Mouse (Mus musculus) erythroblast, adult 5-6 weeks (primary cell): ENCODE measurements around the gene Ubald2. TPM values are rescaled to one million over a fixed set of nuclear protein-coding genes. Genes with fewer than 3 reads are reported as not detected.

ENCODE experiments used
- total RNA-seq, 2 experiments: library from RNA; stranded (forward) in 1 of 2; stranded (reverse) in 1 of 2; fragments of 150-400 nt in 1 of 2; fragments of 200-764, 138-1000 nt in 1 of 2; gene quantifications; 2 replicates each; pipeline versions ENCODE4 v1.2.3 to v1.2.4; 2015 to 2017; ENCODE audit warnings: low replicate concordance in 2 of 2

The Ubald2 gene
- total RNA-seq, 2 experiments from 2014 or later = 41.7 to 59.0 TPM

Other genes with a start within 250 kb of the Ubald2 start
- 10.4 and 14.4 TPM in 2 replicates for gene Ten1, start 235.2 kb upstream of the Ubald2 start, total RNA-seq (2015; ENCODE audit: low replicate concordance)
- gene Ten1, start 235.2 kb upstream of the Ubald2 start, total RNA-seq (2017; ENCODE audit: low replicate concordance) = 2.7 and 6.4 TPM in 2 replicates
- gene Acox1, start 235.0 kb upstream of the Ubald2 start, total RNA-seq (2015; ENCODE audit: low replicate concordance) = 8.3 and 8.6 TPM in 2 replicates
- gene Acox1, start 235.0 kb upstream of the Ubald2 start, total RNA-seq (2017; ENCODE audit: low replicate concordance) = 11.3 and 12.7 TPM in 2 replicates
- gene Evpl, start 196.0 kb upstream of the Ubald2 start, total RNA-seq (2015; ENCODE audit: low replicate concordance) = not detected in 2 replicates
- 0.09 and 0.56 TPM in 2 replicates for gene Evpl, start 196.0 kb upstream of the Ubald2 start, total RNA-seq (2017; ENCODE audit: low replicate concordance)
- 7.5 and 11.7 TPM in 2 replicates for gene Srp68, start 159.9 kb upstream of the Ubald2 start, total RNA-seq (2015; ENCODE audit: low replicate concordance)
- 8.5 and 15.1 TPM in 2 replicates for gene Srp68, start 159.9 kb upstream of the Ubald2 start, total RNA-seq (2017; ENCODE audit: low replicate concordance)
- not detected in 2 replicates for gene Galr2, start 153.2 kb upstream of the Ubald2 start, total RNA-seq (2015; ENCODE audit: low replicate concordance)
- gene Galr2, start 153.2 kb upstream of the Ubald2 start, total RNA-seq (2017; ENCODE audit: low replicate concordance) = not detected in 2 replicates
- gene Exoc7, start 126.9 kb upstream of the Ubald2 start, total RNA-seq (2015; ENCODE audit: low replicate concordance) = 12.1 and 34.6 TPM in 2 replicates
- 7.8 and 14.1 TPM in 2 replicates for gene Exoc7, start 126.9 kb upstream of the Ubald2 start, total RNA-seq (2017; ENCODE audit: low replicate concordance)
- not detected in 2 replicates for gene Foxj1, start 98.7 kb upstream of the Ubald2 start, total RNA-seq (2015; ENCODE audit: low replicate concordance)
- not detected in 2 replicates for gene Foxj1, start 98.7 kb upstream of the Ubald2 start, total RNA-seq (2017; ENCODE audit: low replicate concordance)
- 0.63 and 1.7 TPM in 2 replicates for gene Rnf157, start 21.1 kb upstream of the Ubald2 start, total RNA-seq (2015; ENCODE audit: low replicate concordance)
- gene Rnf157, start 21.1 kb upstream of the Ubald2 start, total RNA-seq (2017; ENCODE audit: low replicate concordance) = 2.0 and 2.1 TPM in 2 replicates
- not detected in 2 replicates for gene Qrich2, start 32.1 kb downstream of the Ubald2 start, total RNA-seq (2015; ENCODE audit: low replicate concordance)
- 0.17 TPM in 1 of 2 replicates, not detected in the other for gene Qrich2, start 32.1 kb downstream of the Ubald2 start, total RNA-seq (2017; ENCODE audit: low replicate concordance)
- 9.8 and 11.1 TPM in 2 replicates for gene Prpsap1, start 60.1 kb downstream of the Ubald2 start, total RNA-seq (2015; ENCODE audit: low replicate concordance)
- gene Prpsap1, start 60.1 kb downstream of the Ubald2 start, total RNA-seq (2017; ENCODE audit: low replicate concordance) = 9.2 and 14.1 TPM in 2 replicates
- gene Sphk1, start 96.8 kb downstream of the Ubald2 start, total RNA-seq (2015; ENCODE audit: low replicate concordance) = 14.2 and 15.9 TPM in 2 replicates
- 45.3 and 46.3 TPM in 2 replicates for gene Sphk1, start 96.8 kb downstream of the Ubald2 start, total RNA-seq (2017; ENCODE audit: low replicate concordance)
- 473 and 508 TPM in 2 replicates for gene Ube2o, start 147.4 kb downstream of the Ubald2 start, total RNA-seq (2015; ENCODE audit: low replicate concordance)
- 800 and 935 TPM in 2 replicates for gene Ube2o, start 147.4 kb downstream of the Ubald2 start, total RNA-seq (2017; ENCODE audit: low replicate concordance)
- not detected in 2 replicates for gene Aanat, start 152.3 kb downstream of the Ubald2 start, total RNA-seq (2015; ENCODE audit: low replicate concordance)
- not detected in 2 replicates for gene Aanat, start 152.3 kb downstream of the Ubald2 start, total RNA-seq (2017; ENCODE audit: low replicate concordance)
- 2.3 and 5.0 TPM in 2 replicates for gene Rhbdf2, start 192.9 kb downstream of the Ubald2 start, total RNA-seq (2015; ENCODE audit: low replicate concordance)
- 2.8 and 3.2 TPM in 2 replicates for gene Rhbdf2, start 192.9 kb downstream of the Ubald2 start, total RNA-seq (2017; ENCODE audit: low replicate concordance)
- gene Prcd, start 219.4 kb downstream of the Ubald2 start, total RNA-seq (2015; ENCODE audit: low replicate concordance) = not detected in 2 replicates
- gene Prcd, start 219.4 kb downstream of the Ubald2 start, total RNA-seq (2017; ENCODE audit: low replicate concordance) = not detected in 2 replicates
- not detected in 2 replicates for gene Cygb, start 220.2 kb downstream of the Ubald2 start, total RNA-seq (2015; ENCODE audit: low replicate concordance)
- gene Cygb, start 220.2 kb downstream of the Ubald2 start, total RNA-seq (2017; ENCODE audit: low replicate concordance) = not detected in 2 replicates